Mouse (Mus musculus) bone marrow macrophage, adult 2 months (primary cell): ENCODE results near the gene Loxl1. TPM values are rescaled to one million over a fixed set of nuclear protein-coding genes. Genes with fewer than 3 reads are reported as not detected.
"Not testable (repeated sequence)": the region's sequence is repeated elsewhere in the genome, so short reads cannot be mapped to it uniquely, and the experiment has no call there.

Source experiments
- H3K27ac ChIP-seq: 2 replicates; pipeline ENCODE4 v1.5.1; 2012; ENCODE audit warnings: low read depth, low read length; ENCODE audit not compliant: insufficient read depth
- H3K4me1 ChIP-seq: 2 replicates; pipeline ENCODE4 v1.6.1; 2012; ENCODE audit warnings: low read length; ENCODE audit not compliant: control insufficient read depth, insufficient read depth
- H3K4me3 ChIP-seq: 2 replicates; pipeline ENCODE4 v1.5.1; 2012; ENCODE audit warnings: mild to moderate bottlenecking, low read length, moderate library complexity; ENCODE audit not compliant: insufficient read depth
- CTCF ChIP-seq: IDR thresholded peaks from 2 replicates; pipeline ENCODE4 v1.5.1; 2012; ENCODE audit warnings: low read depth, mild to moderate bottlenecking, low read length, moderate library complexity
- POLR2A ChIP-seq: IDR thresholded peaks from 2 replicates; pipeline ENCODE4 v1.6.1; 2012; ENCODE audit warnings: mild to moderate bottlenecking, low read depth, low read length, borderline replicate concordance
- polyA plus RNA-seq: library from polyadenylated mRNA; stranded (reverse); fragments of >200 nt; gene quantifications from 2 replicates; pipeline ENCODE4 v1.2.4, GENCODE M21; 2012; ENCODE audit not compliant: missing spikeins, insufficient read depth, insufficient read length

Gene Loxl1
- polyA plus RNA-seq, 1 experiment, result 1.8 TPM

GRCm38 (mm10) chr9:58279780-58280179 lies 33.2 kb downstream of the Loxl1 start:
- no peak for TF ChIP-seq POLR2A
- TF ChIP-seq CTCF, result no peak
- Histone ChIP-seq H3K4me1 (peaks cover 18% of the 10 kb centered on the region), H3K4me3 (no peak overlapping the region), H3K27ac (no peak overlapping the region)

- Histone ChIP-seq H3K4me3 (no peak overlapping the region), H3K27ac (no peak overlapping the region), H3K4me1 (peaks cover 25% of the 10 kb centered on the region)
- TF ChIP-seq CTCF, result no peak
- TF ChIP-seq POLR2A, result no peak
Observed at GRCm38 (mm10) chr9:58278821-58279723, 33.9 kb downstream of the Loxl1 start.

GRCm38 (mm10) chr9:58278313-58278712 lies 34.7 kb downstream of the Loxl1 start:
- H3K27ac ChIP-seq, result no peak overlapping the region
- H3K4me3 ChIP-seq, result no peak overlapping the region
- TF ChIP-seq POLR2A (no peak), CTCF (no peak)
- peaks cover 32% of the 10 kb centered on the region for H3K4me1 ChIP-seq

- H3K27ac ChIP-seq, result 0 out of 2 replicates have a peak overlapping the region, but pooled peaks have one; percentile 4
- peaks cover 52% of the 10 kb centered on the region for H3K4me1 ChIP-seq
- no peak for TF ChIP-seq CTCF
- TF ChIP-seq POLR2A, result no peak
- H3K4me3 ChIP-seq, result no peak overlapping the region
Observed at GRCm38 (mm10) chr9:58276346-58276745, 36.6 kb downstream of the Loxl1 start.

GRCm38 (mm10) chr9:58275797-58276196 lies 37.2 kb downstream of the Loxl1 start:
- TF ChIP-seq POLR2A (no peak), CTCF (no peak)
- H3K4me3 ChIP-seq, result peak overlapping the region; percentile 40
- H3K4me1 ChIP-seq, result peaks cover 55% of the 10 kb centered on the region
- H3K27ac ChIP-seq, result peak overlapping the region; percentile 89

- H3K27ac ChIP-seq, result peak overlapping the region; percentile 89
- no peak for TF ChIP-seq CTCF
- TF ChIP-seq POLR2A, result no peak
- peaks cover 59% of the 10 kb centered on the region for H3K4me1 ChIP-seq
- H3K4me3 ChIP-seq, result peak overlapping the region; percentile 40
Observed at GRCm38 (mm10) chr9:58275115-58275774, 37.7 kb downstream of the Loxl1 start.

- H3K4me1 ChIP-seq, result peaks cover 61% of the 10 kb centered on the region
- peak overlapping the region; percentile 65; the same call in 1 of the 2 replicates for H3K27ac ChIP-seq
- no peak for TF ChIP-seq POLR2A
- TF ChIP-seq CTCF, result no peak
- no peak overlapping the region for H3K4me3 ChIP-seq
Observed at GRCm38 (mm10) chr9:58274626-58275025, 38.4 kb downstream of the Loxl1 start.

- Histone ChIP-seq H3K4me1 (peaks cover 61% of the 10 kb centered on the region), H3K27ac (peak overlapping the region; percentile 65; the same call in 1 of the 2 replicates)
Observed at GRCm38 (mm10) chr9:58274101-58274604, 38.8 kb downstream of the Loxl1 start.

GRCm38 (mm10) chr9:58272855-58273254 lies 40.1 kb downstream of the Loxl1 start:
- TF ChIP-seq CTCF, result no peak
- Histone ChIP-seq H3K4me3 (no peak overlapping the region), H3K4me1 (peaks cover 68% of the 10 kb centered on the region), H3K27ac (no peak overlapping the region)

More at GRCm38 (mm10) chr9:58274101-58274604, 38.8 kb downstream of the Loxl1 start:
- TF ChIP-seq POLR2A (no peak), CTCF (no peak)
- H3K4me3 ChIP-seq, result no peak overlapping the region

GRCm38 (mm10) chr9:58272068-58272541 lies 40.9 kb downstream of the Loxl1 start:
- no peak overlapping the region for H3K27ac ChIP-seq

GRCm38 (mm10) chr9:58271551-58271950 lies 41.4 kb downstream of the Loxl1 start:
- H3K4me3 ChIP-seq, result not testable (repeated sequence)
- peak overlapping the region; percentile 22; the same call in 1 of the 2 replicates for H3K27ac ChIP-seq
- H3K4me1 ChIP-seq, result peaks cover 79% of the 10 kb centered on the region

More at GRCm38 (mm10) chr9:58272068-58272541, 40.9 kb downstream of the Loxl1 start:
- H3K4me3 ChIP-seq, result no peak overlapping the region
- TF ChIP-seq POLR2A (no peak), CTCF (no peak)
- H3K4me1 ChIP-seq, result peaks cover 73% of the 10 kb centered on the region
